Mouse (Mus musculus) heart, adult 2 months (tissue): ENCODE data around the gene Dop1b. TPM values are rescaled to one million over a fixed set of nuclear protein-coding genes. Genes with fewer than 3 reads are reported as not detected.

Experiments used
- DNase-seq, 2 experiments: peaks; one replicate each; pipeline ENCODE4 v3.0.0; 2021
- H3K27ac ChIP-seq: fragments of 200-600 bp; 2 replicates; pipeline ENCODE4 v1.8.1; 2022
- H3K27me3 ChIP-seq: fragments of 200-500 bp; 2 replicates; pipeline ENCODE4 v1.6.1; 2012; ENCODE audit warnings: mild to moderate bottlenecking, low read length, inconsistent platforms, mixed read lengths; ENCODE audit not compliant: control insufficient read depth, insufficient read depth
- H3K36me3 ChIP-seq: fragments of 200-500 bp; 2 replicates; pipeline ENCODE4 v1.6.1; 2012; ENCODE audit warnings: low read length, inconsistent platforms; ENCODE audit not compliant: control insufficient read depth, insufficient read depth
- H3K4me1 ChIP-seq: fragments of 200-500 bp; 2 replicates; pipeline ENCODE4 v1.6.1; 2011; ENCODE audit warnings: low read length; ENCODE audit not compliant: control insufficient read depth, insufficient read depth
- H3K4me3 ChIP-seq: fragments of 200-600 bp; 2 replicates; pipeline ENCODE4 v1.8.1; 2022
- H3K79me2 ChIP-seq: fragments of 200-500 bp; replicated peaks from 2 replicates; pipeline ENCODE4 v1.6.1; 2012; ENCODE audit warnings: mild to moderate bottlenecking, inconsistent platforms, low read length, moderate library complexity, mixed read lengths; ENCODE audit not compliant: control insufficient read depth, insufficient read depth
- H3K9ac ChIP-seq: fragments of 200-500 bp; 2 replicates; pipeline ENCODE4 v1.6.1; 2012; ENCODE audit warnings: low read depth, mild to moderate bottlenecking, control low read depth, inconsistent platforms, low read length, mixed read lengths
- CTCF ChIP-seq: fragments of 200-600 bp; IDR thresholded peaks from 2 replicates; pipeline ENCODE4 v1.8.1; 2022; ENCODE audit warnings: antibody characterized with exemption, mild to moderate bottlenecking, moderate library complexity
- EP300 ChIP-seq: fragments of 200-500 bp; IDR thresholded peaks from 2 replicates; pipeline ENCODE4 v1.6.1; 2011; ENCODE audit warnings: low read depth, low read length, control low read depth; ENCODE audit not compliant: insufficient read depth
- POLR2A ChIP-seq: fragments of 200-500 bp; IDR thresholded peaks from 2 replicates; pipeline ENCODE4 v1.6.1; 2011; ENCODE audit warnings: mild to moderate bottlenecking, low read depth, low read length, control low read depth; ENCODE audit not compliant: insufficient read depth
- WGBS: fragments of 180-500 bp; shearing (Covaris S2); methylation state at CpG from one replicate; pipeline ENCODE4 v1.1.7; 2018; 5-methylcytosine and 5-hydroxymethylcytosine counted together
- intact Hi-C: fragments of 180-260 bp; cut with DNase I; formaldehyde crosslinking; loops from one replicate; pipeline ENCODE4 v1.15.1; 2025
- polyA plus RNA-seq: library from polyadenylated mRNA; depleted of rRNA; stranded (reverse); fragments of >200 nt; gene quantifications from 2 replicates; pipeline ENCODE4 v1.2.3, GENCODE M21; 2012
- total RNA-seq, 2 experiments: library from RNA; stranded (reverse); gene quantifications; 2 replicates each; pipeline ENCODE4 v1.2.3; 2021

The Dop1b gene
- total and polyA plus RNA-seq, 3 experiments: 15.5 to 17.6 (median 15.7) TPM

DNA sequence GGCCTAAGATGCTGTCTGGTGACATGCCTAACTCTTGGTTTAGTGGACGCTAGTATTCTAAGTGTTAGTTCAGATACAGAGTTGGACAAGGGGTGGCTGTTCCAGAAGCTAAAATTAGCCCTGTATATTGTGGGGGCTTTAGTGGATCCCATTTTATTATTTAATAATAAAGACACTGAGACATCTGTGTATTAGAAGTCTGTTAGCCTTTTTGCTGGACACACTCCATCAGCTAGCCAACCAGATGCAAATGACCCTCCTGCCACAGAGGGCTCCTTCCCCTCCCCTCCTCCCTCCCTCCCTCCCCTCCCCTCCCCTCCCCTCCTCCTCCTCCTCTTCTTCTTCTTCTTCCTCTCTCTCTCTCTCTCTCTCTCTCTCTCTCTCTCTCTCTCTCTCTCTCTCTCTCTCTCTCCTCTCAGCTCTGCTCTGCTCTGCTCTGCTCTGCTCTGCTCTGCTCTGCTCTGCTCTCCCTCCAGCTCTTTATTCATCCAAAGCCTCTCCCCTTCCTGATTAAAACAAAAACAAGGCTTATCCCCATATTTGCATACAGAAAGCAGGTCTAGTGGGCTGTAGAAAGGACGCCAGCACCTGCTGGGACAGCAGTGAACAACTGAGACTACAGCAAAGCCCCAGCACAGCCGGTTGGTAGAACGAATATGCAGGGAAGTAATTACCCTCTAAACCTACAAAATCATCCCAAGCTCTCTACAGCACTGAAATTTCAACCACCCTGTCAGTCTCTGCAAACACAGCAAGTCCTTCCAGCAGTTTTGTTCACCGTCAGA lies 78.5 kb downstream of the Dop1b start:
- no peaks in the 10 kb centered on the region for H3K4me1 ChIP-seq
- WGBS: 75% methylated on average over 5 of the region's 5 CpGs

DNA sequence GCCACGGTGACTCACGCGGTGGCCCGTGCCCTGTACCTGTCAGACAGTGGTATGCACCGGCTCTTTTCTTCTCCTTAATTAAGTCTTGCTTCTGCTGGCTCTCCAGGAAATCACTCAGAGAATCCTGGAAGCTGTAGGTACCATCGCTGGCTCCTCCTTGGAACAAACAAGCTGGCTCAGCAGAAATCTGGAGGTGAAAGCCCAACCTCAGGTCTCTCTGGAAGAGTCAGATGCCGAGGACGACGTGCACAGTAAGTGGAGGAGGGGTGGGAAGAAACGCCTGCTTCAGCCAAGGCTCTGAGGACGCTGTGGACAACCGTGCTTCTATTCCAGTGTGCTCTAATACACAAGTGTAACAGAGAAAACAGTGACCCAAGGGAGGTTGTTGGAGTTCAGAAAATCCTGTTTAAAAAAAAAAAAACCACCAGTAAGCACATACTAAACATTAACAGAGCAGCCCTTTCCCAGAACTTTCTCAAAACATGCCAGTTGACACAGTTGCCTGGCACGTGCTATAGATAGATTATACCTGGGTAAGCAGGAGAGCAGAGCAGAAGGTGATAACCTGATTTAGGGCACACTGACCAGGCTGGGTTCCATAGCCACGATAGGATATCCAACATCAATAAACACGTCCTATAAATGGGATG lies 81.4 kb downstream of the Dop1b start:
- no peaks in the 10 kb centered on the region for H3K36me3 ChIP-seq
- H3K27ac ChIP-seq: no peak overlapping the region
- H3K4me1 ChIP-seq: 0 out of 2 replicates have a peak, but pooled peaks cover 3% of the 10 kb centered on the region
- no peak for DNase-seq
- no peaks in the 10 kb centered on the region for H3K27me3 ChIP-seq
- H3K4me3 ChIP-seq: no peak overlapping the region
- no peak for TF ChIP-seq EP300
- TF ChIP-seq POLR2A: no peak
- no peak for TF ChIP-seq CTCF
- H3K79me2 ChIP-seq: no peaks in the 10 kb centered on the region
- H3K9ac ChIP-seq: no peak overlapping the region
- WGBS: 79% methylated on average over 15 of the region's 15 CpGs
- intact Hi-C loops: no loop called here

More for the DNA sequence above, 78.5 kb downstream of the Dop1b start:
- Histone ChIP-seq H3K79me2 (no peaks in the 10 kb centered on the region), H3K36me3 (no peaks in the 10 kb centered on the region), H3K27me3 (no peaks in the 10 kb centered on the region), H3K27ac (no peak overlapping the region), H3K9ac (no peak overlapping the region), H3K4me3 (no peak overlapping the region)
- no peak for DNase-seq
- intact Hi-C loops: no loop called here
- TF ChIP-seq EP300 (no peak), CTCF (no peak), POLR2A (no peak)

DNA sequence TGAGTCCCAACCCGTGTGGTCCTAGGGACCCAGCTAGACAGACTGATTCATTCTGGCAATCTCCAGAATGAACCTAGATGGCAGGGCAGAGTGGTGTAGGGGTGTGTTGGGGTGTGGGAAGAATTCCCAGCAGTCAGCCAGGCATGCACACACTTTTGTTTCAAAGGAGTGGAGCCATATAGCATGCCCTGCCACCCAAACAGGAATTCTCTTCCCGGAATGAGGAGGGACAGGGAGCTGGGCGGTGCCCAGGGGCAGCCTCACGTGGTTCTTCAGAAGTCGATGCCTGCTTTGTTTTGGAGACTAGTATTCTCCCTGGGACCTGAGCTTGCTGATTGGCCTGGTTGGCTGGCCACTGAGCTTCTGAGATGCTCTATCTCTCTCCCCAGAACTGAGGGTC lies 83.1 kb downstream of the Dop1b start:
- H3K27ac ChIP-seq: no peak overlapping the region
- no peaks in the 10 kb centered on the region for H3K79me2 ChIP-seq
- TF ChIP-seq POLR2A (no peak), EP300 (no peak), CTCF (no peak)
- H3K27me3 ChIP-seq: no peaks in the 10 kb centered on the region
- H3K9ac ChIP-seq: no peak overlapping the region
- intact Hi-C loops: no loop called here
- no peaks in the 10 kb centered on the region for H3K36me3 ChIP-seq
- DNase-seq: no peak
- 85% methylated on average over 5 of the region's 5 CpGs for WGBS
- 0 out of 2 replicates have a peak, but pooled peaks cover 3% of the 10 kb centered on the region for H3K4me1 ChIP-seq
- H3K4me3 ChIP-seq: no peak overlapping the region

DNA sequence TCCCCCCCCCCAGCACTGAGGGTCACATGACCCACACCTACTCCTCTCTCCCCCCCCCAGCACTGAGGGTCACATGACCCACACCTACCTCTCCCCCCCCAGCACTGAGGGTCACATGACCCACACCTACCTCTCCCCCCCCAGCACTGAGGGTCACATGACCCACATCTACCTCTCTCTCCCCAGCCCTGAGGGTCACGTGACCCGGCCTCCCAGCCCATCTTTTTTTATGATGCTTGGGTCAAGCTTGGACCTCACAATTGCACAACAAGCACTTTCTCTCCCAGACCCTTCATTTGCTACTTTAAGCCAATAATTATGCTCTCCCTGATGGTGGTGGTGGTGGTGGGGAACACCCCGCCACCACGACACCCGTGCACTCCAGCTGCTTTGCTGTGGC lies 83.7 kb downstream of the Dop1b start:
- H3K36me3 ChIP-seq: no peaks in the 10 kb centered on the region
- no peaks in the 10 kb centered on the region for H3K79me2 ChIP-seq
- H3K9ac ChIP-seq: no peak overlapping the region
- no peak for DNase-seq
- TF ChIP-seq EP300 (no peak), POLR2A (no peak), CTCF (no peak)
- no peak overlapping the region for H3K27ac ChIP-seq
- H3K4me3 ChIP-seq: no peak overlapping the region
- H3K4me1 ChIP-seq: 0 out of 2 replicates have a peak, but pooled peaks cover 3% of the 10 kb centered on the region
- intact Hi-C loops: no loop called here
- 96% methylated on average over 5 of the region's 5 CpGs for WGBS
- H3K27me3 ChIP-seq: no peaks in the 10 kb centered on the region

DNA sequence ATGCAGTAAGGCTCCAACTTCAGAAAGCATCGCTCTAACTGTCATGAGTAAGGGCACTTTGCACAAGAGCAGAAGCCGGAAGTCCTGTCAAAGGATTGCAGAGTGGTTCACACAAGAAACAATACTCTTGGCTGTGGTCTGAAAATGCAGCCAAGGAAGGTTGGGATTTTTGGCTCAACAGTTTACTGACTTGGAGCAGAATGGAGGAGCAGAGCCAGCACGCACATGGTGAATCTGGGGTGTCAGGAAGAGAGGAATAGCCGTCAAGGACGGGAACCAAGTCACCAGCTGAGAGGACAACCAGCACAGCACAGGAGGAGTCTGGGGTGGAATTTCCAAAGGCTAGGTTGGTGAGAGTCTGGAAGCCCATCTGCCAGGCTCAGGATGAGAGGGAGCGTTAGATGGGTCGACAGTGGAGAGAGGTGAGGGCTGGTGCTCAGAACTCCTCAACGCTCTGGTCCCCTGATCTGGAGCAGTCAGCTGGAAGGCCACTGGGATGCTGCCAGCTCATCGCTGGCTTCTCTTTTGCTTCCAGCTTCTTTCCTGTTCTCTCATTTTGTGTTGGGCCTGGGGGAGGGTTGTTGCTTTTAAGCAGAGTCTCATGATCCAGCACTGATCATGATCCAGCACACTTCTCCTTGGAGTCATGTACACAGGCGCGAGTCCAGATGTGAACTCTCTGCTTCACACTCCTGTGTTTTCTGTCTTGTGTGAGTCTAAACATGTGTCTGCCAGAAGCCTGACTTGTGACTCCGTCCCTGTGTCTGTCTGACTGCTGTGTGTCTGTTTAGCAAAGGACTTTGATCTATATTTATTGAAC lies 85.5 kb downstream of the Dop1b start:
- TF ChIP-seq CTCF (no peak), POLR2A (no peak), EP300 (no peak)
- Histone ChIP-seq H3K27me3 (no peaks in the 10 kb centered on the region), H3K27ac (no peak overlapping the region), H3K9ac (no peak overlapping the region), H3K36me3 (no peaks in the 10 kb centered on the region), H3K4me1 (0 out of 2 replicates have a peak, but pooled peaks cover 3% of the 10 kb centered on the region), H3K4me3 (no peak overlapping the region), H3K79me2 (no peaks in the 10 kb centered on the region)
- DNase-seq: no peak
- intact Hi-C loops: no loop called here
- WGBS: 63% methylated on average over 12 of the region's 12 CpGs
